Mouse (Mus musculus): ENCODE data around the gene Olfr1351. TPM values are rescaled to one million over a fixed set of nuclear protein-coding genes. Genes with fewer than 3 reads are reported as not detected.
"Not testable (repeated sequence)": the region's sequence is repeated elsewhere in the genome, so short reads cannot be mapped to it uniquely, and the experiment has no call there.

Olfr1351 gene
- total RNA-seq (2021): not detected
- long read RNA-seq, experiment 1: 0 reads
- long read RNA-seq, experiment 2: 0 reads

- DNase-seq: no peak
- intact Hi-C loops (cut with DNase I): no loop called here
Observed at GRCm38 (mm10) chr10:79012172-79012571, at the start of gene Olfr1351. Gene Olfr1351, plus strand, starts transcription at chr10:79012472.

DNA sequence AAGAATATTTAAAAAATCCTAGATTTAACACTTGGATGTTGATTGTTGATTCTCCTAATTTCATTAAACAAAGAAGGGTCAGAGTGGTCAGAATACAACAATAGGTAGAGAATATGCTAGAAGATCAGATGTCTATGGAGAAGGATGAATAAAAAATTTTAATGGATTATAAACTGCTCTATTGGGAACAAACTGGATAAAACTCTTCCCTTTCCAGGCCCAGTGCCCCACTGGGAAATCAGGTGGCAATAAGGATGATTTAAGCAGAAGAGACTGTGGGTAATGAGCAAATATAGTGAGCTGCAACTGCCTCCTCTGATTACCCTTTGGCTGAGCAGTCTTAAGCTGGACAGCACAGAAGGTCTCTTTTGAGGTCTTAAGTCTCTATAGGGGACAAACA lies 49.3 kb upstream of the Olfr1351 start, which contains the start of gene Olfr1353:
TSS of gene Olfr1353 (plus strand) at position 301 of the 400 bp plus-strand sequence.
- intact Hi-C loops (cut with DNase I); DNase-seq: not testable (repeated sequence)

DNA sequence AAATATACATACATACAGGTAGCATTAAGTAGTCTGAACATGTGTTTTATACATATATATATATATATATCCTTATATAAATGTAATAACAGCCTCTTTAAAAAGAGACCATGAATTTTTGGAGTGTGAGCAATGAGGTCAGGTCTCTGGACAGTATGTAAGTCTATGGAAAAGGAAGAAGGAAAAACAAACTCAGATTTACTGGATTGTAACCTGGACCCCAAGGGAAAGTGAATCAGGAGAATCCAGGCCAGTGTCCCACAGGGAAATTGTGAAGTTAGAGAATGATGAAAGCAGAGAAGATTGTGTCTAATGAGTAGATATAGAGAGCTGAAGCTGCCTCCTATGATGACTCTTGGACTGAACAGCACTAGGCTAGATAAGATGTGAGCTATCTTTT lies 31.5 kb upstream of the Olfr1351 start, which contains the start of gene Olfr1352:
TSS of gene Olfr1352 (plus strand) at position 301 of the 400 bp plus-strand sequence.
- intact Hi-C loops (cut with DNase I): no loop called here
- DNase-seq: no peak

DNA sequence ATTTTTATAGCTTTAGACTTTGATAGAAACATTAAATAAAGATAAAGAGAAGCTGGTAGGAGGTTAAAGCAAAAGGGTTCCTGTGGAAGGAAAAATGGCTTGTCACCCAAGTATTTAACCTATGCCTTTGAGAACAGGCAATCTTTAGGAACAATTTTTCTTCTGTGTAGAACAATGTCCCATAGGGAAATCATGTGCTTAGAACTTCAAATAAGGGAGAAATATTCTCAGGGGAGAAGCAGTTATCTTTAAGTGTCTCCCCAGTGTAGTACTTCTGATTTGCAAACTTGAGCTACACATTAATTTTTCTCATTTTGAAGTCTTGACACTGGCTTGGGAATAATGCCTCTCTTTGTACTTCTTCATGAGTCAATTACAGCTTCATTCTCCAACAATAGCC lies 16.2 kb downstream of the Olfr1351 start, which contains the start of gene Olfr57:
TSS of gene Olfr57 (plus strand) at position 301 of the 400 bp plus-strand sequence.
- intact Hi-C loops (cut with DNase I): no loop called here
- DNase-seq: no peak

DNA sequence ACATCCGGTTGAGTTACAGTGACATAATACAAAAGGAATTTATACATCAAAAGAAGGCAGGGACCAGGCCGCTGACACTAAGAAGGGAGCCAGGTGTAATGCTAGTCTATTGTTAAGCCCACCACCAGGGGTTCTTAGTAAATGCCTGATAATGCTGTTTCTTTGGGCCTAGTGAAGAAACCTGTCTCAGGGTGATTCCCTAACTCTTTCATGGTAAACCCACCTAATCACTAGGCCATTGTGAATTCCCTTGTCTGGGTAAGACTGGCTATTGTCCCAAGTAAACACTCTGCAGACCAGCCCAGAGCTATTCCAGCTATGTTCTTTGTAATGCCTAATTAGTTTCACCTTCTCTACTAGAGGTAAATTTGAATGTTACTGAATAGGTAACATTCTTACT lies 30.2 kb downstream of the Olfr1351 start:
- DNase-seq; intact Hi-C loops (cut with DNase I): not testable (repeated sequence)

- DNase-seq; intact Hi-C loops (cut with DNase I): not testable (repeated sequence)
Observed at GRCm38 (mm10) chr10:79057370-79057769, 45.1 kb downstream of the Olfr1351 start.

Other genes starting within 250 kb of the Olfr1351 start
- not detected for gene Slc1a6, start 232.0 kb upstream of the Olfr1351 start, total RNA-seq (2021)
- not detected for gene Olfr1356, start 160.3 kb upstream of the Olfr1351 start, total RNA-seq (2021)
- not detected for gene Olfr1355, start 136.9 kb upstream of the Olfr1351 start, total RNA-seq (2021)
- gene Olfr1354, start 99.3 kb upstream of the Olfr1351 start, total RNA-seq (2021): not detected
- not detected for gene Olfr8, start 61.8 kb upstream of the Olfr1351 start, total RNA-seq (2021)
- not detected for gene Olfr1353, start 49.2 kb upstream of the Olfr1351 start, total RNA-seq (2021)
- not detected for gene Olfr1352, start 31.4 kb upstream of the Olfr1351 start, total RNA-seq (2021)
- not detected for gene Olfr57, start 16.3 kb downstream of the Olfr1351 start, total RNA-seq (2021)
- 10 to 100 TPM in 1 of 2 experiments, 1 to 10 TPM in 1; 6.9 to 10.2 TPM for gene 2610008E11Rik, start 85.1 kb downstream of the Olfr1351 start, total RNA-seq (2021)
- not detected for gene Vmn2r80, start 136.3 kb downstream of the Olfr1351 start, total RNA-seq (2021)
- not detected for gene Vmn2r81, start 235.2 kb downstream of the Olfr1351 start, total RNA-seq (2021)